Mouse (Mus musculus): ENCODE measurements around the gene Folr2.

The Folr2 gene

GRCm38 (mm10) chr7:101857094-101857493, at the start of gene Folr2:
TSS of gene Folr2 (minus strand) at chr7:101857194.
- no peak for DNase-seq (ENCODE audit: low read depth, low spot score)

GRCm38 (mm10) chr7:101906696-101907095, 49.7 kb upstream of the Folr2 start:
- no peak for DNase-seq (ENCODE audit: low read depth, low spot score)

GRCm38 (mm10) chr7:101906287-101906681, 49.3 kb upstream of the Folr2 start, which contains the start of gene Tomt:
TSS of gene Tomt (minus strand) at chr7:101906359.
- DNase-seq (ENCODE audit: low read depth, low spot score), result no peak

- DNase-seq (ENCODE audit: low read depth, low spot score), result peak; percentile 100
Measured at GRCm38 (mm10) chr7:101905561-101906286, 48.7 kb upstream of the Folr2 start, which contains the start of gene Lamtor1. TSS of gene Lamtor1 (plus strand) at chr7:101905904.

- DNase-seq (ENCODE audit: low read depth, low spot score), result no peak
Measured at GRCm38 (mm10) chr7:101902846-101903245, 45.9 kb upstream of the Folr2 start.

- DNase-seq (ENCODE audit: low read depth, low spot score), result no peak
Measured at GRCm38 (mm10) chr7:101901969-101902368, 45.0 kb upstream of the Folr2 start.

GRCm38 (mm10) chr7:101900331-101901097, 43.5 kb upstream of the Folr2 start:
- DNase-seq (ENCODE audit: low read depth, low spot score), result no peak

GRCm38 (mm10) chr7:101896104-101897066, 39.4 kb upstream of the Folr2 start:
- DNase-seq (ENCODE audit: low read depth, low spot score), result peak; percentile 100

- DNase-seq (ENCODE audit: low read depth, low spot score), result no peak
Measured at GRCm38 (mm10) chr7:101895695-101896094, 38.7 kb upstream of the Folr2 start.

- DNase-seq (ENCODE audit: low read depth, low spot score), result no peak
Measured at GRCm38 (mm10) chr7:101888460-101888859, 31.5 kb upstream of the Folr2 start.

- peak; percentile 52 for DNase-seq (ENCODE audit: low read depth, low spot score)
Measured at GRCm38 (mm10) chr7:101886274-101886673, 29.3 kb upstream of the Folr2 start.

- no peak for DNase-seq (ENCODE audit: low read depth, low spot score)
Measured at GRCm38 (mm10) chr7:101884160-101884559, 27.2 kb upstream of the Folr2 start.

- peak; percentile 37 for DNase-seq (ENCODE audit: low read depth, low spot score)
Measured at GRCm38 (mm10) chr7:101882413-101883154, 25.6 kb upstream of the Folr2 start.

- peak; percentile 48 for DNase-seq (ENCODE audit: low read depth, low spot score)
Measured at GRCm38 (mm10) chr7:101880855-101881254, 23.9 kb upstream of the Folr2 start.

GRCm38 (mm10) chr7:101875978-101876377, 19.0 kb upstream of the Folr2 start:
- no peak for DNase-seq (ENCODE audit: low read depth, low spot score)

- DNase-seq (ENCODE audit: low read depth, low spot score), result no peak
Measured at GRCm38 (mm10) chr7:101871296-101871695, 14.3 kb upstream of the Folr2 start.

- no peak for DNase-seq (ENCODE audit: low read depth, low spot score)
Measured at GRCm38 (mm10) chr7:101870629-101871028, 13.6 kb upstream of the Folr2 start, which contains the start of gene Folr1. TSS of gene Folr1 (minus strand) at chr7:101870788.

- no peak for DNase-seq (ENCODE audit: low read depth, low spot score)
Measured at GRCm38 (mm10) chr7:101869163-101869500, 12.1 kb upstream of the Folr2 start.

- peak; percentile 8 for DNase-seq (ENCODE audit: low read depth, low spot score)
Measured at GRCm38 (mm10) chr7:101868241-101869162, 11.5 kb upstream of the Folr2 start.

GRCm38 (mm10) chr7:101867482-101867881, 10.5 kb upstream of the Folr2 start:
- no peak for DNase-seq (ENCODE audit: low read depth, low spot score)

Data from brain, adult 2 months (tissue).